Mouse (Mus musculus) embryonic fibroblast, embryonic 13.5 days (primary cell): ENCODE measurements around the gene Bbs9.

Experiments
- CTCF ChIP-seq: IDR thresholded peaks from 2 replicates; pipeline ENCODE4 v1.5.1; 2011; ENCODE audit warnings: mild to moderate bottlenecking, control low read depth, low read length, moderate library complexity, borderline replicate concordance; ENCODE audit not compliant: insufficient read depth
- POLR2A ChIP-seq: IDR thresholded peaks from 2 replicates; pipeline ENCODE4 v1.6.1; 2011; ENCODE audit warnings: low read depth, mild to moderate bottlenecking, control low read depth, low read length, moderate library complexity

- TF ChIP-seq CTCF (no peak), POLR2A (no peak)
Observed at GRCm38 (mm10) chr9:22737893-22738292, 262.4 kb downstream of the Bbs9 start.
